Mouse (Mus musculus): ENCODE results near the gene Efcab6.

The Efcab6 gene

GRCm38 (mm10) chr15:84065701-84066100, 522 bp upstream of the Efcab6 start:
- in situ Hi-C loops (cut with MseI, MboI) = no loop called here

GRCm38 (mm10) chr15:84058841-84059240, 6.3 kb downstream of the Efcab6 start:
- in situ Hi-C loops (cut with MseI, MboI) = loop anchor here (5.0 kb wide), 2 partner anchors 297 to 302 kb away; no protein-coding TSS in a partner anchor

- in situ Hi-C loops (cut with MseI, MboI) = loop anchor here (5.0 kb wide), 2 partner anchors 294 to 299 kb away; no protein-coding TSS in a partner anchor
Measured at GRCm38 (mm10) chr15:84056083-84056482, 9.1 kb downstream of the Efcab6 start.

GRCm38 (mm10) chr15:84053859-84054258, 11.3 kb downstream of the Efcab6 start:
- in situ Hi-C loops (cut with MseI, MboI) = no loop called here

- in situ Hi-C loops (cut with MseI, MboI) = no loop called here
Measured at GRCm38 (mm10) chr15:84053240-84053639, 11.9 kb downstream of the Efcab6 start.

GRCm38 (mm10) chr15:84052390-84052789, 12.8 kb downstream of the Efcab6 start:
- in situ Hi-C loops (cut with MseI, MboI) = no loop called here

- in situ Hi-C loops (cut with MseI, MboI) = no loop called here
Measured at GRCm38 (mm10) chr15:84049570-84049969, 15.6 kb downstream of the Efcab6 start.

- in situ Hi-C loops (cut with MseI, MboI) = no loop called here
Measured at GRCm38 (mm10) chr15:84045562-84045961, 19.6 kb downstream of the Efcab6 start.

- in situ Hi-C loops (cut with MseI, MboI) = no loop called here
Measured at GRCm38 (mm10) chr15:84037067-84037466, 28.1 kb downstream of the Efcab6 start.

GRCm38 (mm10) chr15:84025651-84026050, 39.5 kb downstream of the Efcab6 start:
- in situ Hi-C loops (cut with MseI, MboI) = no loop called here

- in situ Hi-C loops (cut with MseI, MboI) = no loop called here
Measured at GRCm38 (mm10) chr15:84024851-84025250, 40.3 kb downstream of the Efcab6 start.

GRCm38 (mm10) chr15:84009366-84010083, 55.7 kb downstream of the Efcab6 start:
- in situ Hi-C loops (cut with MseI, MboI) = no loop called here

- in situ Hi-C loops (cut with MseI, MboI) = no loop called here
Measured at GRCm38 (mm10) chr15:84004306-84004705, 60.9 kb downstream of the Efcab6 start.

- in situ Hi-C loops (cut with MseI, MboI) = no loop called here
Measured at GRCm38 (mm10) chr15:83999071-83999470, 66.1 kb downstream of the Efcab6 start.

- in situ Hi-C loops (cut with MseI, MboI) = no loop called here
Measured at GRCm38 (mm10) chr15:83998586-83998985, 66.6 kb downstream of the Efcab6 start.

GRCm38 (mm10) chr15:83998115-83998514, 67.1 kb downstream of the Efcab6 start:
- in situ Hi-C loops (cut with MseI, MboI) = no loop called here

GRCm38 (mm10) chr15:83997550-83997949, 67.6 kb downstream of the Efcab6 start:
- in situ Hi-C loops (cut with MseI, MboI) = no loop called here

- in situ Hi-C loops (cut with MseI, MboI) = no loop called here
Measured at GRCm38 (mm10) chr15:83996864-83997263, 68.3 kb downstream of the Efcab6 start.

GRCm38 (mm10) chr15:83992191-83992590, 73.0 kb downstream of the Efcab6 start:
- in situ Hi-C loops (cut with MseI, MboI) = no loop called here

- in situ Hi-C loops (cut with MseI, MboI) = no loop called here
Measured at GRCm38 (mm10) chr15:83991461-83991860, 73.7 kb downstream of the Efcab6 start.

- in situ Hi-C loops (cut with MseI, MboI) = no loop called here
Measured at GRCm38 (mm10) chr15:83989241-83989640, 75.9 kb downstream of the Efcab6 start.

- in situ Hi-C loops (cut with MseI, MboI) = no loop called here
Measured at GRCm38 (mm10) chr15:83988087-83988486, 77.1 kb downstream of the Efcab6 start.

- in situ Hi-C loops (cut with MseI, MboI) = no loop called here
Measured at GRCm38 (mm10) chr15:83982186-83982936, 82.8 kb downstream of the Efcab6 start.

Data from mouse trophoblast stem cell (cell line).